Mouse (Mus musculus): ENCODE results near the gene Hmgb2.

Gene Hmgb2

DNA sequence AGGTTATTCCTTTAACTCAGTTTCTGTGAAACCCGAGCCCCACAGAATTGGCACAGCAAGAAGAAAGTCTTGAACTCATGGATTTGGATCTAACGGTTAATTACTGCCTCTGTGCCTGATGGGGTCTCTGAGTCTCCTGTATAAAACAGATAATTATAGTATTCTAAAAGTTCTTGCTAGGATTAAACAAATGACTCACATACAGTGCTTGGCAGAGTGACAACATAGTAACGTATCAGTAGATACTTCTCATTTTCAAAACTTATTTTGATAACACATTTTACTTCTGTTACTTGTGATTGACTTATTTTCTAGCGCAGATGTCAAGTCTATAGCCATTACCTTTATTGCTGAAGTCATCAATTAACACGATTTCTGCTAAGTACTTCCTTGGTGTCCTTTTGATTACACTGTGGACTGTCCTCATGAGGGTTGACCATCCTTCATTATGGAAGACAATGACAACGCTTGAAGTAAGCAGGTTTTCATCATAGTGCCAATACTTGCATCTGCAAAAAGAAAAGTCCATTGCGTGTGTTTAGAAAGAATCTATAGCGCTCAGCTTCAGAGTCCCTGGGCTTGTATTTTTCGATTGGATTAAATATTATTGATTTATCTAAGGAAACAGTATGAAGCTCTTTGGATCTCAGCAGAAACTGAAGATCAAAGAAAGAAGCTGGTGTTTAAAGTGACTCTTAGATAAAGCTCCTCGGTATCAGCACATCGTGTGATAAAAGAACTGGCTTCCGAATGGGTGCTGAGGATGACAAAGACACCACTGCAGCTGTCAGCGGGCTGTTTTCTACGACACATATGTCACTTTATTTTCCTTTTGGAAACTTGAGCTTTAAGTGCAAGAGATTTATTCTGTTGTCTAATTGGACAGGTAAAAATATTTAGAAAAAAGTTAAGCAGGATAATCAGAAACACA is 40.7 kb downstream of the Hmgb2 start:
- DNase-seq (ENCODE audit: low read depth, low spot score), result no peak

GRCm38 (mm10) chr8:57560926-57561325 is 49.2 kb downstream of the Hmgb2 start:
- no peak for DNase-seq (ENCODE audit: low read depth, low spot score)

DNA sequence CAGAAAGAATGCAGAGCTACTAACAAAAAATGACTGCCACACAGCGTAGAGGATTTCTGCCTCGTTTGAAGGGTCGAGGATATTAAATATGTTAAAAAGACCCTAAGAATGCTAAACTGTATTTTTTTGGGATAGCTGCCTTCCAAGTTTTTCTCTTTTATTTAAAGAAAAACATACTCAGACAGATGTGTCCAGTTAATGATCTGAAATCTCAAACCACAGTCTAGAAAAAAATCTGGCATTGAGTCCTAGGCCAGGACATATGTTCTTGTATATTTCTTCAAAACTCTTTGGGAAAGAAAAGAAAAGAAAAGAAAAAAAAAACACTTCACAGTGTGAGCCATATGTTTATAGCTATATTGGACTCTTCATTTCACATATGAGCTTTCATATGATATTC is 51.0 kb downstream of the Hmgb2 start:
- DNase-seq (ENCODE audit: low read depth, low spot score), result no peak

- DNase-seq (ENCODE audit: low read depth, low spot score), result no peak
Measured at GRCm38 (mm10) chr8:57563726-57564125, 52.0 kb downstream of the Hmgb2 start.

GRCm38 (mm10) chr8:57565039-57565438 is 53.3 kb downstream of the Hmgb2 start:
- DNase-seq (ENCODE audit: low read depth, low spot score), result no peak
